Mouse (Mus musculus): ENCODE results near the gene R3hdm4. TPM values are rescaled to one million over a fixed set of nuclear protein-coding genes. Genes with fewer than 3 reads are reported as not detected.

Gene R3hdm4
- polyA plus RNA-seq, 1 experiment = 195 TPM

DNA sequence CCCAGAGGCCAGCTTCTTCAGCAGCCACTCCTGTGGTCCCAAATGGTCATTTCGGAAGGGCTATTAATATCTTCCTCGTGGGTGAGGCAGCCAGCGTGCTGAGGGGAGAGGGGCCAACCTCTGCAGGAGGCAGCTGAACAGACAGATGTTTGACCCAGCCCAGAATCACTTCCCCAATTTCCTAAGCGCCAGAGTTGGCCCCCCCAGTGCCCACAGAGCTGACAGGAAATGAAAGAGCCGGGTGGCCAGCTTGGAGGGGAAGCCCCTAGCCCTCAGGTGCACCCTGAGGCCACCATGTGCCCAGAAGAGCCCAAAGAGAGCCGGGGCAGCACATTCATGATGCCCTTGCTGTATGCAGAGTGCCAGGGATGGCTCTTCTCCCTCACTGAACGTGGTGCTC is 19.7 kb upstream of the R3hdm4 start:
- no peak for DNase-seq (ENCODE audit: low read depth)
- no peak for TF ChIP-seq POLR2A (IDR thresholded peaks at IDR 0.05; ENCODE audit: borderline replicate concordance, extremely low read depth, insufficient read depth, insufficient read length, poor library complexity, severe bottlenecking)
- TF ChIP-seq CTCF (IDR thresholded peaks at IDR 0.05; ENCODE audit: borderline replicate concordance, extremely low read depth, insufficient read depth, insufficient read length) = no peak

DNA sequence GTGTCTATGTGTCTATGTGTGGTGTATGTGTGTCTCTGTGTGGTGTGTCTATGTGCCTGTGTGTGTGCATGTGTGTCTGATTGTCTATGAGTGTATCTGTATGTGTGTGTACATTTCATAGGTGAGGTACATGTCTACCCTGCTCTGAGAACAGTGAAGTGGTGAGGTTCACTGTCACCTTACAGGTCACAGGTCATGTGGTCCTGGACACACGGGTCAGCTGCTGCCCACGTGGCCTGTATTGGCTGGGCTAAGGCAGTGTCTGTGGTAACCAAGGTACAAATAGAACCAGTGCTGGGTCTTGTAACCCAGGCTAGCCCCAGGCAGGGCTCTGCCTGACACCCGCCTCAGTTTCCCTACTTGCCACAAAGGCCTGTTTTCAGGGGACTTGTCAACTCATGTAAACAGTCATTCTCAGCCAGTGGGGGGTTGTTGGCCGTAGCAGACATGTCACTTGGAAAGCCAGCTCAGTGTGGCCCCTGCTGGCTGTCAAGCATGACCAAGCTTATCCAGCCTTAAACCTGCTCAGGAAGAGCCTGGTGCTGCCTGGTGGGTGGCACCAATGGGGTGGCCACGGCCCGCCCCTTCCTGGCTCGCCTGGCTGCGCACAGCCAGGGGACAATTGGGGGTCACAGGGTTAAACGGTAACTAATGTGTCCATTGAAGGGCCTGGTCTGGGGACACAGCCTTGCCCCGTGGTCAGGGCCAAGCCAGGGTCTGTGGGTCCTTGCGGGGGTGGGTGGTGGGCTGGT is 16.9 kb upstream of the R3hdm4 start:
- TF ChIP-seq POLR2A (IDR thresholded peaks at IDR 0.05; ENCODE audit: borderline replicate concordance, extremely low read depth, insufficient read depth, insufficient read length, poor library complexity, severe bottlenecking) (no peak), CTCF (IDR thresholded peaks at IDR 0.05; ENCODE audit: borderline replicate concordance, extremely low read depth, insufficient read depth, insufficient read length) (no peak)

DNA sequence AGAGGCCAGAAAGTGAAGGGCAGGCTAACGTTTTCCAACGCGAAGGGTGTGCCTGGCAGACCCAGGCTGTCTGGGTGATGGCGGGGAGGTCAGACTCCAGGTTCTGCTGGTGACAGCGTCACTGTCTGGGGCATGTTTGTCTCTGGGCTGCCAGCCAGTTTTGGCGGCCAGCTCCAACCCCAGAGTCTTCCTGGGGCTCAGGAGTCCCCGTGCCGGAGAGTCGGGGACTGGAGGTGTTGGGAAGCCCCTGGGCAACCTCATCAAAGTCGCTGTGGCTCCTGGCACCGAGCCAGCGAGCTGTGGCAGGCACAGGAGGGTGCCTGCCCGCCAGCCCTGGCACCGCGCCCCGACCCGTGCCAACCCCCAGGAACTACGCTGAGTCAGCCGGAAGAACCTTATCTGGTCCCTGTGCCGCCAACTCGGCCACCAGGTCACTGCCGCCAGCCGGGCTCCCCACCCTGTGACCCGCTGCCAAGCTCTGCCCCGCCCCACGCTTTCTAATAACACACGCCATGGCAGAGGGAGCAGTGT is 16.0 kb upstream of the R3hdm4 start:
- DNase-seq (ENCODE audit: low read depth) = peak; percentile 49
- no peak for TF ChIP-seq CTCF (IDR thresholded peaks at IDR 0.05; ENCODE audit: borderline replicate concordance, extremely low read depth, insufficient read depth, insufficient read length)
- no peak for TF ChIP-seq POLR2A (IDR thresholded peaks at IDR 0.05; ENCODE audit: borderline replicate concordance, extremely low read depth, insufficient read depth, insufficient read length, poor library complexity, severe bottlenecking)

More for the DNA sequence above, 16.9 kb upstream of the R3hdm4 start:
- DNase-seq (ENCODE audit: low read depth) = no peak

- no peak for TF ChIP-seq CTCF (IDR thresholded peaks at IDR 0.05; ENCODE audit: borderline replicate concordance, extremely low read depth, insufficient read depth, insufficient read length)
- no peak for TF ChIP-seq POLR2A (IDR thresholded peaks at IDR 0.05; ENCODE audit: borderline replicate concordance, extremely low read depth, insufficient read depth, insufficient read length, poor library complexity, severe bottlenecking)
- DNase-seq (ENCODE audit: low read depth) = no peak
These were observed 15.4 kb upstream of the R3hdm4 start for GRCm38 (mm10) chr10:79936284-79936910.

GRCm38 (mm10) chr10:79934794-79935569 is 14.0 kb upstream of the R3hdm4 start:
- DNase-seq (ENCODE audit: low read depth) = no peak
- TF ChIP-seq CTCF (IDR thresholded peaks at IDR 0.05; ENCODE audit: borderline replicate concordance, extremely low read depth, insufficient read depth, insufficient read length) = no peak
- no peak for TF ChIP-seq POLR2A (IDR thresholded peaks at IDR 0.05; ENCODE audit: borderline replicate concordance, extremely low read depth, insufficient read depth, insufficient read length, poor library complexity, severe bottlenecking)

DNA sequence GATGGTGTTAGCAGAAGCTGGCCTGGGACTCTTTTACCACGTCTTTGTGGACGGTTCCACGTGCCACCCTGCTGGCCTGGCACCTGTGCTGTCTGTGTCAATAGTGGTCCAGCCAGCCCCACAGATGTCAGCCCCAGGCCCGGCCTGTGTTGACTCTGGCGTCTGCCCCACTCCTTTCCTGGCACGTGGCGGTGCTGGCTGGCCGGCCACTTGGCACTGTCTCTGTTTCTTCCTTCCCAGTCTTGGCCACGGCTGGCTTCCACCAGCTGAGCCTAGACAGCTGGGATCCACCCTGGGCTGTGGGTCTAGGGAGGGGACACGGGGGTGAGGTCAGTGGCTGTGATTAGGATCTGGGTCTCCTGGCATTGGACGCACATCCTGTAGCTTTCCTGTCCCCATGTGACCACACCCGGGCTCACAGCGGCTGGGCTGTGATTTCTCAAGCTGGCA is 13.3 kb upstream of the R3hdm4 start:
- TF ChIP-seq POLR2A (IDR thresholded peaks at IDR 0.05; ENCODE audit: borderline replicate concordance, extremely low read depth, insufficient read depth, insufficient read length, poor library complexity, severe bottlenecking) (no peak), CTCF (IDR thresholded peaks at IDR 0.05; ENCODE audit: borderline replicate concordance, extremely low read depth, insufficient read depth, insufficient read length) (no peak)

DNA sequence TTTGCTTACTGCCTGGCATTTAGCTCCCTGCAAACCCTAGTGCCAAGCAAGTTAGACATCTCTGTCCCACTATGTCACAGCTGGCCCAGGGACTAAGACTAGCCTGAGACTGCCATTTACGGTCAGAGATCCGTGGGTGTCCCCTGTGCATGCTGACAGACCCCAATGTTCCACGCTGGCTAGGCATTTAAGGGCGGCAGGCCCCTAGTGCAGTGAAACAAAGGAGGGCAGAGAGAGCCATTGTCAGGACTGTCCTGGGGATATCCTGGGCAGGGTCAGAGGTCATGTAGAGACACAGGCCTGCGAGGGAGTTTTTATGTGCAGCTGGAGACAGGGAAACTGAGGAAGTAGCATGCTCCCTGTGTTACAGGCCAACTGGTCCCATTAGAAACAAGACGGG is 12.9 kb upstream of the R3hdm4 start:
- no peak for DNase-seq (ENCODE audit: low read depth)
- TF ChIP-seq POLR2A (IDR thresholded peaks at IDR 0.05; ENCODE audit: borderline replicate concordance, extremely low read depth, insufficient read depth, insufficient read length, poor library complexity, severe bottlenecking) (no peak), CTCF (IDR thresholded peaks at IDR 0.05; ENCODE audit: borderline replicate concordance, extremely low read depth, insufficient read depth, insufficient read length) (no peak)

More for the DNA sequence above, 13.3 kb upstream of the R3hdm4 start:
- peak; percentile 62 for DNase-seq (ENCODE audit: low read depth)

DNA sequence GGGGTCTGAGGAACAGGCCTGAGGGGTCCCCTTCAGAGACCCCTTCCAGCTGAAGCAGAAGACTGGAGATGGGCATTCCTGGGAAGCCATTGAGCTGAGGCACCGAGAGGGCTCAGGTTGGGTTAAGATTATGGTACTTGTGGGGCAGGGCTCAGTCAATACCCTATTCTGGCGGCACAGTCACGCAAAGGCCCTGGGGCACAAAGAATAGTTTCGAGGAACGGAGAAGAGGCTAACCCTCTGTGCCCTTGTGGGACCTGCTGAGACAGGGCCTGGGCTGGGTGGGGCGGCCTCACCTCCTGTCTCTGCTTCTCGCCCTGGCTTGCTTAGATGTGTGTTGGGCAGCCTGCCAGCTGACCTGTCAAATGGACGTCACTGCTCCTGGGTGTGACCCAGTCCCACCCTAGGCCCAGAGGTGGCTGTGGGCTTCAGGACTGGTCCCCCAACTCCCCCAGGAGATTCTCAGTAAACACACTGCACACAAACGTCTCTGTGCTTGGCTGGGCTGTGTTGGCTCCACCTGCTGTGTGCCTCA is 12.2 kb upstream of the R3hdm4 start:
- TF ChIP-seq CTCF (IDR thresholded peaks at IDR 0.05; ENCODE audit: borderline replicate concordance, extremely low read depth, insufficient read depth, insufficient read length) = no peak
- no peak for TF ChIP-seq POLR2A (IDR thresholded peaks at IDR 0.05; ENCODE audit: borderline replicate concordance, extremely low read depth, insufficient read depth, insufficient read length, poor library complexity, severe bottlenecking)
- no peak for DNase-seq (ENCODE audit: low read depth)

DNA sequence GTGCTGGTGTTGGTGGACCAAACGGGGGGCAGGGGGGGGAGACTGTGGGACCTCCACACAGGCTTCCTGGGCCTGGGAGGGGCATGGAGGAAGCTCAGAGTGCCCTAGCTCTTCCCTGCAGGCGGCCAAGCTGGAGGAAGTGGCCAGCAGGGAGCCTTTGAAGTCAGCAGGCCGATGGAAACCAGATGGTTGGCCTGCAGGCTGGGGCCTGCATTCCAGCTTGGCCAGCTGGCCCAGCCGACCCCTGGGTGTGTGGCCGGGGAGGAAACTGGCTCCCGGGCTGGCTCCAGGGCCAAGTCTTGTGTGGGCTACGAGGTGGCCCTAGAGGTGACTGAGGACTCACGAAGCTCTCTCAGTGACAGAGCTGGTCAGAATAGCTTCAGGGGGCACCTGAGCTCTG is 11.7 kb upstream of the R3hdm4 start:
- peak; percentile 37 for DNase-seq (ENCODE audit: low read depth)
- TF ChIP-seq POLR2A (IDR thresholded peaks at IDR 0.05; ENCODE audit: borderline replicate concordance, extremely low read depth, insufficient read depth, insufficient read length, poor library complexity, severe bottlenecking) = no peak
- no peak for TF ChIP-seq CTCF (IDR thresholded peaks at IDR 0.05; ENCODE audit: borderline replicate concordance, extremely low read depth, insufficient read depth, insufficient read length)

- TF ChIP-seq CTCF (IDR thresholded peaks at IDR 0.05; ENCODE audit: borderline replicate concordance, extremely low read depth, insufficient read depth, insufficient read length) = no peak
- no peak for DNase-seq (ENCODE audit: low read depth)
These were observed 10.8 kb upstream of the R3hdm4 start for GRCm38 (mm10) chr10:79931797-79932196.

GRCm38 (mm10) chr10:79930826-79931186 is 9.8 kb upstream of the R3hdm4 start:
- DNase-seq (ENCODE audit: low read depth) = no peak
- TF ChIP-seq POLR2A (IDR thresholded peaks at IDR 0.05; ENCODE audit: borderline replicate concordance, extremely low read depth, insufficient read depth, insufficient read length, poor library complexity, severe bottlenecking) (no peak), CTCF (IDR thresholded peaks at IDR 0.05; ENCODE audit: borderline replicate concordance, extremely low read depth, insufficient read depth, insufficient read length) (no peak)
